Mouse (Mus musculus) right cerebral cortex, postnatal 4 days (tissue): Measurements from ENCODE around the gene Slc38a2.
A peak's percentile ranks its signal among the peaks of the same experiment; 100 is the strongest.

Source experiments
- DNase-seq: peaks from one replicate; pipeline ENCODE4 v3.0.0-alpha.2; 2022

The Slc38a2 gene

DNA sequence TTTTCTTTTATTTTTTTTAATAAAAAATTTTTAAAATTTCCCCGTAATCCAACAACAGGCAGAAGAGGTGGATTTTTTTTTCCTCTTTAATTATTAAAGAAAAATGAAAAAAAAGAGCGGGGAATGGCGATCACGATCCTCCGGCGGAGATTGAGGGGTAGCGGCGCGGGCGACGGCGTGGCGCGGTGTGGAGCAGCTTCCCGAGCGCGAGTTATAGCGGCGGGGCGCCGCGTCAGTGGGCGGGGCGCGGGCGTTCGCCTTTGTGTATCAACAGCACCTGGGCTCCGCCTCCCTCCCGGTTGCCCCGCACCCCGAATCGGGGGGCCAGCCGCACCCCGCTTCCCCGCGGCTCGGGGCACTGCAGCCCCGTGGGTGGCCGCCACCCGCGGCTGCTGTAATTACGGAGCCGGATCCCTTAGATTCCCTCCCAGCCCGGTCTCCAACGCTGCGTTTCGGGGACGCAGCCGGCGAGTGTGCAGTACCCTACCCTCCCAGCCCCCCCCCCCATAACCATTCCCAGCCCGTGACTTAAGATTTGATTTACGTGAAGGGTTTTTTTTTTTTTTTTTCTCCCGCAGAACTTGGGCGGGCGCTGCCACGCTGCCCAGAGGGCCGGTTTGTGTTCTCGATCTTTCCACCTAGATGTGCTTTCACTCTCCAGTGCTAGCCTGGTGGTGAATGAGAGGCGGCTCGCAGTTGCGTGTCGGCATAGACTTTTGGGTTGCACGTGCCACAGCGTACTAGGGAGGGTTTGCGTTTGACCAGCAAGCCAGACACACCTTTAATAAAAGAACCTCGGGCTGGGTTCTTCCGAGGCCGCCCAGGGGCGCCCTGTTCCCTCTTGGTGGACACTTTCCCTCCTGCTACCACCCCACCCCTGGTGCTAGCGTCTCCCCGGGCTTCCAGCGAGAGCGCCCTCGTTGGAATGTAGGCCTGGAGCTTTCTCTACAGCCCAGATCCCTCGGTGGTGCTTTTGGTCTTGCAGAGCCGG lies at the start of gene Slc38a2:
TSS of gene Slc38a2 (minus strand) at position 210 of the 991 bp plus-strand sequence.
- peak; percentile 88 for DNase-seq

DNA sequence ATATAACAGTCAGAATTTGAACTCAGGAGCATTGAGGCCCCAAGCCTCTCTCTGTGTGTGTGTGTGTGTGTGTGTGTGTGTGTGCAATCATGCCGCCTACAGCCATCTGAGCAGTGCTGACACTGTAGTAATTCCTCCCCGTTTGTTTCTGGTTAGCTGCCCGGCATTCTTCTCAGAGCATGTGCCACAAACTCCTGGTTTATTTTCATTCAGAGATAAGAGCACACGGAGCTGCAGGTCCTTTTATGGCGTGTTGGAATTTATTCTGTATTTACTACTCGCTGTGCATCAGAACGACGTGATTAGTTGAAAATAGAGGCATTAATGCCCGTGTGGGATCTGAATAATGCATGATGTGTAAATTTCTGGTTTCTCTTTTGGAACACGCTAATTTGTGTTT lies 49.6 kb upstream of the Slc38a2 start:
- DNase-seq, result peak; percentile 5

DNA sequence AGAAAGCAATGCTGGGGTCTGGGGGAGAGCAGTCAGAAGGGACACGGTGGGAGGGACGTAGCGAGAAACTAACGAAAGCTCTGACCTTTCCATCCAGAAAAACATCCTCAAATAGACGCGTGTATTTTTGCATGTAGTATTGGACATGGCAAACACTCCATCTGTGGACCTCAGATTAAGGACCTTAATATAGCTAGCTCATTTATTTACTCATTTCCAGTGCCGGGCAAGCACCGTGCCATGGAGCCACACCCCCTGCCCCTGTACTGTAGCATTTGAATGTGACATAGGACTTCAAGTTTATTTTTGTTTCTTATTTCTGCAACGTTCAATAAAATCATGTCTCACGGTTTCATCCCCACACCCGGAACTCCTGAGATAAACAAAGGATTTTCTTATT lies 48.0 kb upstream of the Slc38a2 start:
- no peak for DNase-seq

DNA sequence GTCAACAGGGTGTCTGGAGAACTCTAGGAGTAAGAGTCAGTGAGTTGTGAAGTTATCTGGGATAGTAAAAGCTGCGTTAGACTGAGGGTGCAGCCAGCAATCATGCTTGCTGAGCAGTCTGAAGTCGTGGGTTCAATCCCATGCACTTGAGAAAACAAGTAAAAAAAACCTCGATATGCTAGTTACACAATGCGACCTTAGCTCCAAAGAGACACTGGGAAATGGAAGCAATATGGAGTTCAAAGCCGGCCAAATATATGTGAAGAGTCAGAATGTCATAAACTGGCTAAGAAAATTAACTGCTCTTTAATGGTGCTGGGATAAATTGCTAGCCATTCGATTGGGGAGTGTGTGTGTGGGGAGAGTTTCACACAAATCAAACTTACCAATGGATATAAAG lies 47.5 kb upstream of the Slc38a2 start:
- DNase-seq, result no peak

DNA sequence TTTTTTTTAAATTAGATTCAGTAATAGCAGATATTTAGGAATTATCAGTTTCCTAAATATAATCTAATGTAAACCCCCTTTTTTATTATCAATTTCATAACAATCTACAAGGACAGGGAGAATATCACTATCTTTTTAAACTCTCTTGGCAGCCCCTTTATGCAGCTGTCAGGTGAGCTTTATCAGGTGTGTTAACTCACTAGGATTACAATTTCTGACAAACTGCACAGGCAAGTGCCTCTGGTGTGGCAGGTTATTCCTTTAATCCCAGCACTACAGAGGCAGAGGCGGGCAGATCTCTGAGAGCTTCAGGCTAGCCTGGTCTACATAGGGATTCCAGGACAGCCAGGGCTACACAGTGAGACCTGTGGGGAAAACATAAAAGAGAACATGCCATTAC lies 45.8 kb upstream of the Slc38a2 start:
- no peak for DNase-seq

DNA sequence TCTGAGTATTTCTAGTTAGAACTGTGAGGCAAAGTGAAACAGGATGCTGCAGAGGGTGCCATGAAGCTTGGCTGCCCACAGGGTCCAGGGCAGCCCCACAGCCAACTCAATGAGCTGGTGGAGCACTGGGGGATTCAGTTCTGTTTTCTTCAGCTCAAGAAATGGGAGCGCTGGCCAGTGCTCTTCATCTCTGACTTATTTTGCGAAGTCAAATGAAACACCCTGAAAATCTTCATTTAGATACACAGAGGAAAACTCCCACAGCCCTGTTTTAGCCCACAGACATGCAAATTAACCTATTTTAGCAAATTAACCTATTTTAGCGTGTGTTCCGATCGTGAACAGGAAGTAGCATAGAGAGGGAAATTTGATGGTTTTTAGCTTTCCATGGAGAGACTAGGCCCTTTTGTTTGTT lies 45.4 kb upstream of the Slc38a2 start:
- no peak for DNase-seq

DNA sequence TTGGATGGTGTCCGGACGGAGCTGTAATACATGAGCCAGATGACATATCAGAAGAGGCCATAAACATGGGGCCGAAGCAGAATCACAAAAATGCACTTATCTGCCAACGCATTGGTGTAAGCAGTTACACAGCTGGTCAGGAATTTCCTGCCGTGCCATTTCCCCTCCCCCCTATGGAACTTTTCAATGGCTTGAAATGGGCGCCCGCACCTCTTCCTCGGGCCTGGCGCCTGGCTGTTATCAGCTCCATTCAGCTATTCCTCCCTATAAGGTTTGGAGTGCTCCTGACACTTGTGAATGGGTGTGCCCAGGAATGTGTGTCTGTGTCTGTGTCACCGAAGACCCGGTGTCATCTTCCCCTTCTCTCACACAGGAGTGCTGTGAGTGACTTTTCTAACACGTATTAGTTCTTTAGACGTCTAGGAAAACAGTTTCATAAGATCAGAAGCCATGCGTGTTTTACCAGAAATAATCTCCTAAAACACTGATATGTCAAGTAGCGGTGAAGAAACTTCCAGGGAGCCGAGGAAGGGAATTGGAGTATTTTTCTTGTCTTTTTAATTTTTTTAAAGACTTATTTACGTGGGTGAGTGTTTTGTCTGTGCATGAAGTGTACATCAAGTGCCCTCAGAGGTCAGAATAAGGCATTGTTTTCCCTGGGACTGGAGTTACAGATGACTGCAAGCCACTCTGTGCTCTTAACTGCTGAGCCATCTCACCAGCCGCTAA lies 44.8 kb upstream of the Slc38a2 start:
- no peak for DNase-seq

DNA sequence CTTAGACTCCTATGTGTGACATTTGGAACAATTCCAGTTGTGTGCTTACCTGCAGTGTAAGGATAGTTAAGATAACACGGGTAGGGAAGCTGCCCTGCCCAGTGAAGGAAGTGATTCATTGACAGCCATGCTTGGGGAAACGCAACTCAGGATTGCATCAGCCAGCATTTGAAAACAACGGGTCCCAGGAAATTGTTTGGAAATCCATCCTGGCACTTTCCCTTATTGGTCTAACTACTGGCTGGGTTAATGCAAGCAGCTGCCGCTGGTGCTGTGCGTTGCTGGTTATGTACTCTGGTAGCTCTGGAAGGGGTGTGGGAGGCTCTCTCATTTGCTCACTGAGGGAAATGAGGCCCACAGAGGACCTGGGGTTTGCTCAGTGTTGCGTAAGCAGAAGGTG lies 43.7 kb upstream of the Slc38a2 start:
- DNase-seq, result no peak

DNA sequence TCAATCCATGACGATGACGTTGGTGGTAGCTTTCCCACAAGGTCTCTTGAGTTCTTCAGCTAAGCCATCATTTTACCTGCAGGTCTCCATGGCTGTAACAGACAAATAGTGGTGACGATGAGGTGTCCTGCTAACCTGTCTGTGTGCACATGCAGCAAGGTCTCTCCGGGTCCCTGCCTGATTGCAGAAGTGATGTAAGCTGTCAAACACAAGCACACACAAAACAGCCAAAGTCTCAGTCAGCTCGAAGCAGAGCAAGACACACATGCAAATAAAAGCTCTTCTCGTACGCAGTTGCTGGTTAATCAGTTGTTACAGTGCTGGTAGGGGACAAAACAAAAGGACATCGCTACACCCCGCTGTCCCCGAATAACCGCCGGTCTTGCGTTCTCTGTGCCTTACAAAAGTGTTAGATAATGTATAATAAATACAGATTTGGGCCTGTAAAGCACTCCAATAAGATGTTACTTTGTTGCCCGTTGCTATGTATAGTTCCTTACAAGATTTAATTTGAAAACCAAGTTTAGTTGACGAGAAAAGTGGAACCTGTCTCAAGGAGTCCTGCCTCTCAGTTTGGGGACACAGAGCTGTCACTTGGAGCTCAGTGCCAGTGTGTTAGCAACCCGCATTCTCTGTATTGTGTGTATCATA lies 43.2 kb upstream of the Slc38a2 start:
- DNase-seq, result no peak

DNA sequence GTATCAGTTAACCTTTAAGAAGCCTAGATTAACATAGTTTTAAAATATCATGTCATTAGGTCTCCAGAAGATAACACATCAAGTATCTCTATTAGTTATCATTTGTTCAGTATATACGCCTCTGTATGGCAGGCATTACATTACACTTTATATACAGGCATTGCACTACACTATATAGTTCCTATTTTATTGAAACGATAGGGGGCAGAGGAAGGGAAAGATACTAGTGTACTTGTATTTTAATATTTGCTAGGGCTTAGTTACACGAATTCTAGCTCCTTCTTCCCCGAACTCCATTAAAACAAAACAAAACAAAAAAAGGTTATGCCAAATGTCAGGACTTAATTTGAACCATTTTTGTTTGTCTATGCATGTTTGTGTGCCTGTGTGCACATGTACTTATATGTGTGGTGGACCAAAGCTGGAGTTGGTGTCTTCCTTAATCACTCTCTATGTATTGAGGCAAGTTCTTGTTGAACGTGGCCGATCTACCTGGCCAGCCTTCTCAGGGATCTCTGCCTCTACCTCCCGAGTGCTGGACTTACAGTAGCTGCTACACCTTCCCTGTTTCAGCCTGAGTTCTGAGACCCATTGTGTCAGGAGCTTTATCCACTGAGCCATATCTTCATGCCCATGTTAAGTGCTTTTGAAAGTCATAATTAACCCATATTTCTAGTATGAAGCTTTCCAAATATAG lies 41.5 kb upstream of the Slc38a2 start:
- no peak for DNase-seq

DNA sequence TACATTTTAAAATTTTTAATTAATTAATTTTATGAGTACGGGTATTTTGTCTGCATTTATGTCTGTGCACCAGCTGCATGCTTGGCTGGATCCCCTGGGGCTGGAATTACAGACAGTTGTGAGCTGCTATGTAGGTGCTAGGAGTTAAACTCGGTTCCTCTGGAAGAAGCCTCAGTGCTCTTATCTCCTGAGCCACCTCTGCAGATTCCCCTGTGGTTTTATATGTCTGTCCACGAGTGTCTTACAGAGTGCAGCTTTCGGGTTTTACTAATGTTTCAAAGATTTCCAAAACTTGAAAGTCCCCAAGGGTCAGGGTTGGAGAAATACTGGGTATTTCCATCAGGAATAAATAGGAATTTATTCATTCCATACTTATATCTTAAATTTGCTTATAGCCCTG lies 40.6 kb upstream of the Slc38a2 start:
- no peak for DNase-seq

DNA sequence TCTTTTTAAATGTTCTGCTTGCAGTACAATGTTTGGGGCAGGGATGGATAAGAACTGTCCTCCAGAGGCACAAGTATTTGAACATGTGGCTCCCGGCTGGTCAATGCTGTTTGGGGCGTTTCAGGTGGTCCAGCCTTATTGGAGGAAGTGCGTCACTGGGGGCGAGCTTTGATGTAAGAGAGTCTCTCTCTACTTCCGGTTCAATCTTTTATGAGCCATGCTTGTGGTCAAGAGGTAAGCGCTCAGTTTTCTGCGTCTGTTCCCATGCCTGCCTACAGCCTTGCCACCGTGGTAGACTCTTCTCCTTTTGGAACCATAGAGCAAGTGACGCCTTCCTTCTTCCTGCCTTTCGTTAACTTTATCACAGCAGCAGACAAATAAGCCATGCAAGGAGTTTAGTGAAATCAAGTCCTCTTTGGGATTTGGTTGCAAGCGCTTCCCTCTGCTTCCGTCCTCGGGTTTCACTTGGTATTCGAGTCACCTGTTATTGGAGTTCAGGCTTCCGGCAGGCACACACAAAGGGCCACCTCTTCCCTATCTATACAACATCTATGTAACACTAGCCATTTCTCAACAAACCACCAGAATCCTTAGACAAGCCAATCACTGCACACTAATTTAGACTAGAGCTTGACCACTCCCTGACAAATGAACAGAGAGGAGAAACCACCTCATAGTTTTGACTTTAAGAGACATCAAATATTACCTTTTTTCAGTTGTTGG lies 37.3 kb upstream of the Slc38a2 start:
- DNase-seq, result no peak

DNA sequence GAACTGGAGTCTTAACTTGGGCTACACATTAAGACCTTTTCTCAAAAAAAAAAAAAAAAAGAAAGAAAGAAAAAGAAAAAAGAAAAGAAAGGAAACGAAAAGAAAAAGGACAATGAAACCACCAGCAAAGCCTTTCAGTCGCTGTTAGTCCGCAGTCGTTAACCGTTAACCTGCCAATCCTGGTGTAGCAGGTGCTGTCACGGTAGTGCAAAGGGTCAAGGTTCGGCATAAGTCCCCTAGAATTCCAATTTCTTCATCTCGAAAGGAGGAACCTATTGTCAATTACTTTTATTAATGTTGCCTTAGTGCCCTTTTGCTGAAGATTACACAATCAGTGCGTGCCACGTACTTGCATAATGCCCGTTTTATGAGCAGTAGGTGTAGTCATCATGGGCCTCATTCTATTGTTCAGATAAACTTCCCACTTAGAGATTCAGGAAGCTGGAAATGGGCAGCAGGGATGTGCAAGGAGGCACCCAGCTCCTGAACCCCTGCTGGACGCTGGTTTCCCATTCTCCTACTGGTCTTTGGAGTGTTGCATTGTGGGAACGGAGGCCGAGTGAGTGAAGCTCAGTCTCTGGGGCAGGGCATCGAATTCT lies 36.1 kb upstream of the Slc38a2 start:
- no peak for DNase-seq

DNA sequence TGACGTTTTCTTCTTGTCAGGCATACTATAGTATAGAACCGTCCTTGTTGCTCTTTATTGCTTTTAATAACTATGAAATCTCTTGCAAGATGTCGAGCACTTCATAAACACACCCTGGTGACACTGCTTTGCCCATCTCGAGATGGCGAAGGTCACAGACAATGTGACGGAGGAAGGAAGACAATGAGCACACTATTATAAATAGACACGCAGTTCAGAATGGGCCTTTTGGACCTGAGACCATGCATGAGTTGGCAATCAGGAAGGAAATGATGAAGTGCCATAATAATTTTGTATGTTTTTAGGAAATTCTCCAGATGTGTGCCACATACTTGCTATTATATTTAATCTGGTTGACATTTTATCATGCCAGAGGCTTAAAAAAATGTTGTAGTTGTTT lies 34.9 kb upstream of the Slc38a2 start:
- DNase-seq, result no peak

DNA sequence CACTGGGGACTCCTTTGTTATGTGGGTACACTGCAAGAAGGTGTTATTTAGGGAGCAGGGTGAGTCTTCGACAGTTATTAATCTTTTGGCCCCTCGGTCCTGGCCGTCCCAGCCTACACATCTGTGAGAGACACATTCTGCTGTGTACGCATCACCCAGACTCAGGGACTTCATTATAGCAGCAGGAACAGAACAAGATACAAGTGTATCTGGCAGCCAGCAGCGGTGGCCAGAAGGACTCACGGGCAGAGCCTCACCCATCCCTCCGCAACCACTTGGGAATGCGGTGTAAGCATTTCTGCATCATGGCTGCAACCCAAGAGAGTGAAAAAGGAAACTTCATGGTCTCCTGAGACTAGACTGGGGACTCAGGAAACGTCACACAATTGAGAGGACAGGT lies 30.9 kb upstream of the Slc38a2 start:
- DNase-seq, result no peak

DNA sequence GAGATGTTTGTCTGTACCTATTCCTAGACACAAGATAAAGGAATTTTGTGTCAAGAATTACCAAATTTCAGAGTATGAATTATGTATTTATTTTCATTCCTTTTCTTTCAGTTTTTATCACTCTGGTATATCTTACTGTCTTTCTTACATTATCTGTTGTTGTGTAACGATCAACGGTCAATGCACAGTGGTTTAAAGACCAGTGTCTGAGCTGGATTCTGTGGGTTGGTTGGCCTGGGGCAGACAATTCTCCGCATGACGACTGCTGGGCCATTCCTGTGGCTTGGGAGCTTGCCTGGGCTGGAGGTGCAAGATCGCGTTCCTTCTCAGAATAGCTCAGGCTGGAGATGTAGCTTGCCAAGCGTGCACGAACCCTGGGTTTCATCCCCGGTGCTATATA lies 30.3 kb upstream of the Slc38a2 start:
- DNase-seq, result no peak

DNA sequence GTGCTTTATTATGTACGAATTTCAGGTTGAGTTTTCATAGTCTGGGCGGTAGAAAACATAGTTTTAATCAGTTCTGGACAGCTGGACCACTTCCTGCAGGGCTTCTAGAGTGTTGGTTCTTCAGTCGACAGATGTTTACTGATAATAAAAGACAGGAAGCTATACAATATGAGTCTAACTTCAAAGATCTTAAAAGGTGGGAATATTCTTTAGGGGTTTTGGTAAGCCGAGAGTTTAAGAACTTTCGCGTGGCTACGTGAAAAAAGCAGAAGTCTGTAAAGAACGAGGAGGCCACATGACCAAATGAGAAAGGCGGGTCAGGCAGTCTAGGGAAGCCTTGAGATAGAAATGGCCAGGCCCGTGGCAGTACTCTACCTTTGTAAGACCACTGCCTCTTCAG lies 29.5 kb upstream of the Slc38a2 start:
- no peak for DNase-seq

DNA sequence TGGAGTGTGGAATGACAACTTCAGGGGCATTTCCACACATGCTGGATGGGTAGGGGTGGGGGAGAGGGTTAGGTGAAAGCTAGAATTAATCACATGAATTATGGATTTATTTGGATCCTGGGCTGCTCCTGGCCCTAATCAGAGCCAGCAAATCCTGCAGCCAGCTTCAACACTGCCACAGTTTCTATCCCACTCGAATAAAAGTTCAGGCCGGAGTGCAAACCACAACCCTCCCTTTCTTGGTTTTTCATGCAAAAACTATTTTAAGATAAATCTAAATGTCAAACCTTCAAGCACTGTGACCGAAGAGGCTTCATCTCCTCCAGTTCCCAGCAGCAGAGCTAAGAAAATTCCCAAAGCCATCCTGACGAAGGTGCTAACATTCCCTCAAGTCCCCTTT lies 28.8 kb upstream of the Slc38a2 start:
- DNase-seq, result no peak

DNA sequence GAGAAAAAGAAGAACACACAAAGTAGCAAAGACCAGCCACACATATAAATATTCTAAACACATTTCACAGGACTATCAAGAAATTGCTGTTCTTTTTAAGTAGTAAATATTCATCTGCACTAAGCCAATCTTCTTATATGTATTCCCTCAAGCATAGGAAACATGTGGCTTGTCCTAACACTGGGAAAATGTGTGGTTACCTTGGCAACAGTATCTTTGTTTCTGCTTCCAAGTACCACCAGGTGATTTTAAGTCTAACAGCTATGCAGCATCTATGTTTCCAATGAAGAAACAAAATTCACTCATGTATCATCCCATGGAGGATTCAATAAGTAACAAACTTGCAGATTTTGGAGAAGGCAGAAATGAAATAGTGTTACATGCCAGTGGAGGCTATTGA lies 25.0 kb upstream of the Slc38a2 start:
- DNase-seq, result no peak

DNA sequence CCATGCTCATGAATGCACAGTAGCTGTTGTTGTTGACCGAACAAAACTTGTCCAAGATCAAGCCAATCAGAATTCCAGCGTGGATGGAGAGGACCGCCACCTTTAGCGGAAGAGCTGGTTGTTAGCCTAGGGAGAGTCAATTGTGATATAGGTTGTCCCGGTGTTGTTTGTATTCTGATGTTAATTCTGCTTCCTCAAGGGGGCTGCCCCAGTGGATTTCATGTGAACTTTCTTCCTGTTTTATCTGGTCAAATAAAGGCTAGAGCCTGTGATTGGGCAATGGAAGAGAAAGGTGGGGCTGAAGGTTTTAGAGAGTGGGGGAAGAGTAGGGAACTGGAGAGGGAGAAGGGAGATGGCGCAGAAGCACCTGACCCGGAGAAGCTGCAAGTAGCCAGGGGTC lies 22.7 kb upstream of the Slc38a2 start:
- DNase-seq, result no peak

DNA sequence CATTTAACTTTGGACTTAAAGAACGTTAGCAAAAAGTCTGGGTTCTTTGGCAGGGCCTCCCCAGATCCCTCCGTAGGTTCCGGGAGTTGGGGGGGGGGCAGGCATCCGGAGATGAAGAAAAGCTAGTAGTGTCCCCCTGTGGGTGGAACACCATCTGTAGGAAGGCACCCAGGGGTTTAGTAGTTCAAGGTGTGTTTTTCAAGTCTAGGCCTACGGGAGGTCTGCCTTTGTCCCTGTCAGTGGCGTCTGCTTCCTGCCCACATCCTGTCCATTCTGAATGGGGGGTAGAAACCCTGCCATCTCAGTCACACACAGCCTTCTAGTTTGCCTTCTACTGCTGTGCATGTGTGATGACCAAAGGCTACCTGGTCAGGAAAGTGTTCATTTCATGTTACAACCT lies 20.6 kb upstream of the Slc38a2 start:
- no peak for DNase-seq

DNA sequence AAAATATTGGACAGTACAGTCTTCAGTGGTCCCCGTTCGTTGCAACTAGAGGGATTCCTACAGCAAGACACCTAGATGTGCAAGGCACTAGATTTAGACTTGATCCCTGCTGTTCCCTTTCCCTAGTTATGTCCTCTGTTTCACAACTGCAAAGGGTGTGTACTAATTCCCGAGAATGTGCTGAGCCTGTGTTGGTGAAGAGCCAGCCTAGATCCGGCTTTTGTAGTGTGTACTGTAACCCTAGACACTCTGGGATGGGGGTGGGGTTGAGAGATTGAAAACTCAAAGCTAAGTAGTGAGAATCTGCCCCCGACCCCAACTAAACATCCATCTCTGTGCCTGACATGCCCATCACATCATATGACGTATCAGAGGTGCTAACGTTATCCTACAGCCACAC lies 18.9 kb upstream of the Slc38a2 start:
- no peak for DNase-seq
